Mouse (Mus musculus) small intestine, adult 2 months (tissue): ENCODE results near the gene Tmem37. TPM values are rescaled to one million over a fixed set of nuclear protein-coding genes. Genes with fewer than 3 reads are reported as not detected.

Experiments
- H3K27ac ChIP-seq: fragments of 200-500 bp; 2 replicates; pipeline ENCODE4 v1.5.1; 2012; ENCODE audit warnings: low read depth, low read length, control low read depth, inconsistent platforms; ENCODE audit not compliant: insufficient read depth
- H3K27me3 ChIP-seq: fragments of 200-500 bp; 2 replicates; pipeline ENCODE4 v1.6.1; 2012; ENCODE audit warnings: mild to moderate bottlenecking, moderate library complexity, low read length, inconsistent platforms; ENCODE audit not compliant: control insufficient read depth, insufficient read depth
- H3K36me3 ChIP-seq: fragments of 200-500 bp; 2 replicates; pipeline ENCODE4 v1.6.1; 2012; ENCODE audit warnings: mild to moderate bottlenecking, low read length, control low read depth, inconsistent platforms; ENCODE audit not compliant: control insufficient read depth, insufficient read depth
- H3K4me1 ChIP-seq: fragments of 200-500 bp; 2 replicates; pipeline ENCODE4 v1.6.1; 2012; ENCODE audit warnings: low read length, inconsistent platforms, mixed read lengths; ENCODE audit not compliant: control insufficient read depth, insufficient read depth, insufficient read length
- H3K4me3 ChIP-seq: fragments of 200-500 bp; 2 replicates; pipeline ENCODE4 v1.5.1; 2012; ENCODE audit warnings: low read depth, mild to moderate bottlenecking, control low read depth, inconsistent platforms, low read length, moderate library complexity
- CTCF ChIP-seq: fragments of 200-500 bp; IDR thresholded peaks from 2 replicates; pipeline ENCODE4 v1.5.1; 2012; ENCODE audit warnings: low read depth, mild to moderate bottlenecking, control low read depth, inconsistent platforms, low read length, moderate library complexity, mixed read lengths; ENCODE audit not compliant: insufficient replicate concordance, insufficient read length; ENCODE audit errors: extremely low read depth
- POLR2A ChIP-seq: fragments of 200-500 bp; IDR thresholded peaks from 2 replicates; pipeline ENCODE4 v1.6.1; 2012; ENCODE audit warnings: low read depth, mild to moderate bottlenecking, control low read depth, inconsistent platforms, low read length, moderate library complexity
- WGBS: fragments of 180-500 bp; shearing (Covaris S2); methylation state at CpG from one replicate; pipeline ENCODE4 v1.1.7; 2018; 5-methylcytosine and 5-hydroxymethylcytosine counted together
- polyA plus RNA-seq: library from polyadenylated mRNA; depleted of rRNA; stranded (reverse); fragments of >200 nt; gene quantifications from 2 replicates; pipeline ENCODE4 v1.2.3, GENCODE M21; 2012

Tmem37 gene
- polyA plus RNA-seq, 1 experiment, result 171 TPM

GRCm38 (mm10) chr1:120057044-120057443, 16.8 kb downstream of the Tmem37 start:
- Histone ChIP-seq H3K4me3 (no peak overlapping the region), H3K27ac (no peak overlapping the region), H3K36me3 (no peaks in the 10 kb centered on the region), H3K27me3 (no peaks in the 10 kb centered on the region), H3K4me1 (no peaks in the 10 kb centered on the region)
- WGBS, result 58% methylated on average over 14 of the region's 14 CpGs
- no peak for TF ChIP-seq CTCF

GRCm38 (mm10) chr1:120056236-120056635, 17.6 kb downstream of the Tmem37 start:
- H3K36me3 ChIP-seq, result no peaks in the 10 kb centered on the region
- no peak for TF ChIP-seq POLR2A
- no peak for TF ChIP-seq CTCF
- no peaks in the 10 kb centered on the region for H3K27me3 ChIP-seq
- H3K4me1 ChIP-seq, result no peaks in the 10 kb centered on the region
- no peak overlapping the region for H3K27ac ChIP-seq
- no peak overlapping the region for H3K4me3 ChIP-seq
- WGBS, result 83% methylated on average over 7 of the region's 7 CpGs

- H3K27me3 ChIP-seq, result no peaks in the 10 kb centered on the region
- no peak overlapping the region for H3K4me3 ChIP-seq
- WGBS, result 67% methylated on average over 6 of the region's 6 CpGs
- no peak for TF ChIP-seq CTCF
- no peak for TF ChIP-seq POLR2A
- H3K27ac ChIP-seq, result 0 out of 2 replicates have a peak overlapping the region, but pooled peaks have one; percentile 37
- no peaks in the 10 kb centered on the region for H3K36me3 ChIP-seq
- H3K4me1 ChIP-seq, result no peaks in the 10 kb centered on the region
These were observed 18.4 kb downstream of the Tmem37 start for GRCm38 (mm10) chr1:120055475-120055874.

- H3K4me3 ChIP-seq, result no peak overlapping the region
- H3K36me3 ChIP-seq, result no peaks in the 10 kb centered on the region
- TF ChIP-seq POLR2A (no peak), CTCF (no peak)
- no peaks in the 10 kb centered on the region for H3K27me3 ChIP-seq
- WGBS, result 85% methylated on average over 6 of the region's 6 CpGs
- H3K4me1 ChIP-seq, result no peaks in the 10 kb centered on the region
- no peak overlapping the region for H3K27ac ChIP-seq
These were observed 18.9 kb downstream of the Tmem37 start for GRCm38 (mm10) chr1:120054997-120055396.

GRCm38 (mm10) chr1:120051070-120051469, 22.8 kb downstream of the Tmem37 start:
- Histone ChIP-seq H3K36me3 (no peaks in the 10 kb centered on the region), H3K4me3 (no peak overlapping the region), H3K4me1 (no peaks in the 10 kb centered on the region), H3K27me3 (no peaks in the 10 kb centered on the region), H3K27ac (no peak overlapping the region)
- 67% methylated on average over 1 of the region's 1 CpGs for WGBS
- TF ChIP-seq CTCF (no peak), POLR2A (no peak)

GRCm38 (mm10) chr1:120047325-120047724, 26.5 kb downstream of the Tmem37 start:
- Histone ChIP-seq H3K36me3 (no peaks in the 10 kb centered on the region), H3K27me3 (no peaks in the 10 kb centered on the region), H3K4me1 (no peaks in the 10 kb centered on the region), H3K4me3 (no peak overlapping the region), H3K27ac (no peak overlapping the region)
- TF ChIP-seq CTCF (no peak), POLR2A (no peak)

- H3K36me3 ChIP-seq, result no peaks in the 10 kb centered on the region
- no peaks in the 10 kb centered on the region for H3K27me3 ChIP-seq
- H3K4me1 ChIP-seq, result no peaks in the 10 kb centered on the region
- WGBS, result 83% methylated on average over 16 of the region's 16 CpGs
- TF ChIP-seq CTCF (no peak), POLR2A (no peak)
- no peak overlapping the region for H3K27ac ChIP-seq
- no peak overlapping the region for H3K4me3 ChIP-seq
These were observed 29.3 kb downstream of the Tmem37 start for GRCm38 (mm10) chr1:120044584-120044983.

GRCm38 (mm10) chr1:120042421-120042820, 31.5 kb downstream of the Tmem37 start:
- Histone ChIP-seq H3K27me3 (no peaks in the 10 kb centered on the region), H3K27ac (no peak overlapping the region), H3K4me3 (no peak overlapping the region), H3K36me3 (no peaks in the 10 kb centered on the region), H3K4me1 (peaks cover 4% of the 10 kb centered on the region; the same call in 1 of the 2 replicates)
- 87% methylated on average over 8 of the region's 8 CpGs for WGBS
- no peak for TF ChIP-seq CTCF
- no peak for TF ChIP-seq POLR2A
